Mouse (Mus musculus) lung, adult 2 months (tissue): ENCODE results near the gene Slc43a1.

Experiments
- CTCF ChIP-seq: fragments of 200-500 bp; IDR thresholded peaks from 2 replicates; pipeline ENCODE4 v1.5.1; 2011; ENCODE audit warnings: mild to moderate bottlenecking, low read length, control low read depth; ENCODE audit not compliant: insufficient read depth
- POLR2A ChIP-seq: fragments of 200-500 bp; IDR thresholded peaks from 2 replicates; pipeline ENCODE4 v1.6.1; 2011; ENCODE audit warnings: low read depth, mild to moderate bottlenecking, control low read depth, low read length, borderline replicate concordance; ENCODE audit errors: extremely low read depth

DNA sequence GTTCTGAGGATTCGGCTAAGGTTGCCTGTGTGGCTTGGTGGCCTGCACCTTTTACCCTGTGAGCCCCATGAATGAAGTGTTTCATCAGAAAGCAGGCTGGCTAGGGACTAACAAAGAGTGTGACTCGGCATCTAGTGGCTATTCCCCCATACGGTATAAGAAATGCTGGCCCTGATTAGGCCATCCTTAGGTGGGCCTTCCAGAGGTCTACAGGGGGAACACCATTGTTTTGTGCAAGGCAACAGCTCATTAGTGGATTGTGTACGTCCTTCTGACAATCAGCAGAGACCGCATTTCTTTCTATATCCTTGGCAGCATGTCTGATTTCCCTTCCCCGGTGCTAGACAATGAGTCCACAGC is 28.1 kb upstream of the Slc43a1 start:
- no peak for TF ChIP-seq CTCF
- TF ChIP-seq POLR2A, result no peak
